In genomic region chr9:114930464-114931090, GRCm38 (mm10) we compare ENCODE assay signal across 8 mouse cellular contexts. TPM values are rescaled to one million over a fixed set of nuclear protein-coding genes. Genes with fewer than 3 reads are reported as not detected.
DNase-seq lines count a peak whose midpoint lies in the region; ATAC-seq and TF ChIP-seq lines count a peak whose summit lies in the region.

No protein-coding gene starts in this region.

- H3K4me1 ChIP-seq in forebrain, embryonic 15.5 days = peaks cover 21% of the 10 kb centered on the region
- peaks cover 11% of the 10 kb centered on the region for H3K4me1 ChIP-seq in forebrain, embryonic 16.5 days (replicated peaks; ENCODE audit: control insufficient read depth, insufficient read depth, low read length)
- peaks cover 3% of the 10 kb centered on the region; the same call in 1 of the 2 replicates for H3K4me1 ChIP-seq in cerebellum, adult 2 months (ENCODE audit: control insufficient read depth, insufficient read depth, low read length)

- no peak overlapping the region for H3K9ac ChIP-seq in forebrain, embryonic 15.5 days (replicated peaks)
- no peak overlapping the region for H3K9ac ChIP-seq in forebrain, embryonic 16.5 days (replicated peaks; ENCODE audit: low read depth, low read length)

- no peaks in the 10 kb centered on the region for H3K27me3 ChIP-seq in forebrain, embryonic 15.5 days
- H3K27me3 ChIP-seq in forebrain, embryonic 16.5 days (replicated peaks; ENCODE audit: control insufficient read depth, insufficient read depth, low read length) = no peaks in the 10 kb centered on the region
- H3K27me3 ChIP-seq in cerebellum, adult 2 months (ENCODE audit: control insufficient read depth, insufficient read depth, low read length) = no peaks in the 10 kb centered on the region

- no peak for TF ChIP-seq CTCF in cerebellum, adult 2 months (IDR thresholded peaks at IDR 0.05; ENCODE audit: borderline replicate concordance, insufficient read depth, low read depth, low read length)

- ATAC-seq in forebrain, embryonic 15.5 days (replicated peaks) = no peak
- no peak for ATAC-seq in forebrain, embryonic 16.5 days

- intact Hi-C loops in heart, postnatal 10 days (cut with DNase I) = no loop called here
- intact Hi-C loops in left cerebral cortex, postnatal 36 days (cut with DNase I) = no loop called here

- no peak for TF ChIP-seq POLR2A in cerebellum, adult 2 months (IDR thresholded peaks at IDR 0.05; ENCODE audit: borderline replicate concordance, insufficient read depth, low read length)

- 43% methylated on average over 9 of the region's 9 CpGs for WGBS in forebrain, embryonic 15.5 days
- WGBS in forebrain, embryonic 16.5 days = 53% methylated on average over 9 of the region's 9 CpGs
- 24% methylated on average over 9 of the region's 9 CpGs for WGBS in cerebellum, adult 2 months

- peak; percentile 79 for DNase-seq in 3134 (ENCODE audit: extremely low read depth, insufficient read length, low spot score)
- peak; percentile 48 to 64 for DNase-seq in cerebellum, adult 2 months
- DNase-seq in heart, postnatal 10 days = peak; percentile 82 to 86
- DNase-seq in left cerebral cortex, postnatal 36 days (ENCODE audit: low spot score in 2 of 2) = peak; percentile 21 to 29
- peak; percentile 50 for DNase-seq in testis, postnatal 10 days (ENCODE audit: low spot score)
- DNase-seq in embryo, embryonic 11 days = no peak

- no peaks in the 10 kb centered on the region for H3K9me3 ChIP-seq in forebrain, embryonic 15.5 days
- H3K9me3 ChIP-seq in forebrain, embryonic 16.5 days (ENCODE audit: control insufficient read depth, low read length) = no peaks in the 10 kb centered on the region

- H3K36me3 ChIP-seq in forebrain, embryonic 15.5 days = no peaks in the 10 kb centered on the region
- H3K36me3 ChIP-seq in forebrain, embryonic 16.5 days (ENCODE audit: control insufficient read depth, insufficient read depth) = no peaks in the 10 kb centered on the region

- H3K4me3 ChIP-seq in forebrain, embryonic 15.5 days = no peak overlapping the region
- no peak overlapping the region for H3K4me3 ChIP-seq in forebrain, embryonic 16.5 days (replicated peaks; ENCODE audit: low read length)
- no peak overlapping the region for H3K4me3 ChIP-seq in cerebellum, adult 2 months (replicated peaks; ENCODE audit: insufficient read depth, low read depth, low read length)

- H3K27ac ChIP-seq in forebrain, embryonic 15.5 days (replicated peaks) = 0 out of 2 replicates have a peak overlapping the region, but pooled peaks have one; percentile 17
- no peak overlapping the region for H3K27ac ChIP-seq in forebrain, embryonic 16.5 days (ENCODE audit: low read length)
- H3K27ac ChIP-seq in cerebellum, adult 2 months (ENCODE audit: insufficient read depth, low read length) = no peak overlapping the region

- H3K4me2 ChIP-seq in forebrain, embryonic 15.5 days (replicated peaks) = no peak overlapping the region
- no peak overlapping the region for H3K4me2 ChIP-seq in forebrain, embryonic 16.5 days (ENCODE audit: low read length)

RNA-seq across cellular contexts. Expression of gene Gpd1l, which starts 3.2 kb away (rescaled TPM):
- 29.9 and 30.9 TPM in 2 replicates for polyA plus RNA-seq in forebrain, embryonic 15.5 days (2015; fragmentation: Nextera tagmentation; extraction: Ambion mirVana)
- polyA plus RNA-seq in forebrain, embryonic 16.5 days (2015; fragmentation: Nextera tagmentation; extraction: Ambion mirVana) = 34.4 and 36.1 TPM in 2 replicates
- polyA plus RNA-seq in cerebellum, adult 2 months (2012; rRNA removed) = 46.2 and 46.8 TPM in 2 replicates
- 10 to 100 TPM; 40.0 to 40.9 TPM for total RNA-seq in heart, postnatal 10 days (2021)
- total RNA-seq in left cerebral cortex, postnatal 36 days (2021) = 10 to 100 TPM; 84.5 to 94.5 TPM

RNA-seq across cellular contexts. Expression of gene Osbpl10, which starts 47.8 kb away (rescaled TPM):
- polyA plus RNA-seq in forebrain, embryonic 15.5 days (2015; fragmentation: Nextera tagmentation; extraction: Ambion mirVana) = 1.9 and 2.6 TPM in 2 replicates
- 1.6 and 2.8 TPM in 2 replicates for polyA plus RNA-seq in forebrain, embryonic 16.5 days (2015; fragmentation: Nextera tagmentation; extraction: Ambion mirVana)
- polyA plus RNA-seq in cerebellum, adult 2 months (2012; rRNA removed) = 11.0 and 11.8 TPM in 2 replicates
- 1 to 10 TPM; 4.6 TPM for total RNA-seq in heart, postnatal 10 days (2021)
- total RNA-seq in left cerebral cortex, postnatal 36 days (2021) = 10 to 100 TPM; 52.5 to 54.0 TPM

RNA-seq across cellular contexts. Expression of gene Rps27rt, which starts 52.0 kb away (rescaled TPM):
- 229 and 257 TPM in 2 replicates for polyA plus RNA-seq in forebrain, embryonic 15.5 days (2015; fragmentation: Nextera tagmentation; extraction: Ambion mirVana)
- 169 and 228 TPM in 2 replicates for polyA plus RNA-seq in forebrain, embryonic 16.5 days (2015; fragmentation: Nextera tagmentation; extraction: Ambion mirVana)
- 22.3 and 36.4 TPM in 2 replicates for polyA plus RNA-seq in cerebellum, adult 2 months (2012; rRNA removed)
- total RNA-seq in heart, postnatal 10 days (2021) = 10 to 100 TPM; 27.2 to 36.1 TPM
- 10 to 100 TPM; 19.0 to 20.9 TPM for total RNA-seq in left cerebral cortex, postnatal 36 days (2021)
